ENCODE assay signal across 18 mouse cellular contexts in genomic region chr8:121229550-121229949, GRCm38 (mm10).
DNase-seq lines count a peak whose midpoint lies in the region; ATAC-seq and TF ChIP-seq lines count a peak whose summit lies in the region.
"Had no signal": no experiment of that assay in that cellular context is flagged by ENCODE, and none has a peak within 500 bp of the region (broad histone marks: within the 10 kb centered on the region; RNA-seq: fewer than 3 reads in every experiment).

No protein-coding gene starts in this region.

- no peak overlapping the region for H3K27ac ChIP-seq in kidney, postnatal 0 days
- no peak overlapping the region for H3K27ac ChIP-seq in embryonic facial prominence, embryonic 14.5 days (replicated peaks; ENCODE audit: low read depth, low read length)
- H3K27ac ChIP-seq: embryonic facial prominence, embryonic 15.5 days; hindbrain, embryonic 15.5 days; liver, embryonic 15.5 days; neural tube, embryonic 12.5 days; stomach, embryonic 15.5 days had no signal

- peak; percentile 60 for DNase-seq in embryo, embryonic 10 days (ENCODE audit: low spot score)
- DNase-seq in embryo, embryonic 10.5 days (ENCODE audit: low spot score) = no peak
- peak; percentile 34 for DNase-seq in kidney, postnatal 0 days (ENCODE audit: low spot score)
- no peak for DNase-seq in kidney, postnatal 10 days
- DNase-seq in embryonic facial prominence, embryonic 14.5 days (ENCODE audit: low spot score) = peak; percentile 48
- DNase-seq in right cerebral cortex, adult 18-20 months = no peak
- DNase-seq in thymus, postnatal 0 days (ENCODE audit: low spot score) = no peak
- DNase-seq: adrenal gland, adult 8-10 months; cerebellum, postnatal 36 days; gastrocnemius, postnatal 25 days; thymus, postnatal 25 days had no signal

- no peak overlapping the region for H3K4me3 ChIP-seq in kidney, postnatal 0 days (replicated peaks; ENCODE audit: low read depth, low read length)
- H3K4me3 ChIP-seq in E14TG2a.4 (replicated peaks; ENCODE audit: low read length) = 0 out of 2 replicates have a peak overlapping the region, but pooled peaks have one; percentile 17
- H3K4me3 ChIP-seq in embryonic facial prominence, embryonic 14.5 days (ENCODE audit: low read depth, low read length) = no peak overlapping the region
- H3K4me3 ChIP-seq: embryonic facial prominence, embryonic 15.5 days; hindbrain, embryonic 15.5 days; liver, embryonic 15.5 days; neural tube, embryonic 12.5 days; stomach, embryonic 15.5 days had no signal

- TF ChIP-seq CTCF in kidney, postnatal 0 days (IDR thresholded peaks at IDR 0.05; ENCODE audit: low read depth) = no peak
- TF ChIP-seq CTCF in E14TG2a.4 (conservative IDR thresholded peaks at IDR 0.05; ENCODE audit: low read length) = no peak

- H3K4me1 ChIP-seq in kidney, postnatal 0 days (replicated peaks; ENCODE audit: insufficient read depth, low read length) = peaks cover 12% of the 10 kb centered on the region; the same call in 1 of the 2 replicates
- peaks cover 27% of the 10 kb centered on the region for H3K4me1 ChIP-seq in E14TG2a.4 (replicated peaks; ENCODE audit: low read depth, low read length)
- H3K4me1 ChIP-seq in embryonic facial prominence, embryonic 14.5 days (ENCODE audit: control insufficient read depth, insufficient read depth, low read length) = peaks cover 9% of the 10 kb centered on the region; the same call in 1 of the 2 replicates
- H3K4me1 ChIP-seq: liver, embryonic 15.5 days; stomach, embryonic 15.5 days had no signal

- no peaks in the 10 kb centered on the region for H3K27me3 ChIP-seq in kidney, postnatal 0 days (ENCODE audit: insufficient read depth, low read length)
- peaks cover 29% of the 10 kb centered on the region for H3K27me3 ChIP-seq in E14TG2a.4 (ENCODE audit: insufficient read depth, low read length)
- H3K27me3 ChIP-seq in embryonic facial prominence, embryonic 14.5 days (replicated peaks; ENCODE audit: control insufficient read depth, insufficient read depth, low read length) = peaks cover 17% of the 10 kb centered on the region; the same call in 1 of the 2 replicates
- H3K27me3 ChIP-seq: hindbrain, embryonic 15.5 days; stomach, embryonic 15.5 days had no signal

- H3K4me2 ChIP-seq in kidney, postnatal 0 days (ENCODE audit: low read length) = no peak overlapping the region
- no peak overlapping the region for H3K4me2 ChIP-seq in embryonic facial prominence, embryonic 14.5 days (ENCODE audit: low read depth, low read length)
- H3K4me2 ChIP-seq: embryonic facial prominence, embryonic 15.5 days; hindbrain, embryonic 15.5 days; liver, embryonic 15.5 days; neural tube, embryonic 12.5 days; stomach, embryonic 15.5 days had no signal

- ATAC-seq in kidney, postnatal 0 days (replicated peaks; ENCODE audit: low FRiP score, low read depth) = no peak
- no peak for ATAC-seq in embryonic facial prominence, embryonic 14.5 days (ENCODE audit: low read depth)
- ATAC-seq: intestine, postnatal 0 days had no signal

- no peak overlapping the region for H3K9ac ChIP-seq in kidney, postnatal 0 days (ENCODE audit: low read depth, low read length)
- no peak overlapping the region for H3K9ac ChIP-seq in embryonic facial prominence, embryonic 14.5 days (ENCODE audit: low read depth, low read length)
- H3K9ac ChIP-seq: embryonic facial prominence, embryonic 15.5 days; hindbrain, embryonic 15.5 days; liver, embryonic 15.5 days; neural tube, embryonic 12.5 days; stomach, embryonic 15.5 days had no signal

- H3K36me3 ChIP-seq in kidney, postnatal 0 days (ENCODE audit: insufficient read depth, low read length) = no peaks in the 10 kb centered on the region
- H3K36me3 ChIP-seq in E14TG2a.4 (ENCODE audit: insufficient read depth, low read length) = no peaks in the 10 kb centered on the region
- no peaks in the 10 kb centered on the region for H3K36me3 ChIP-seq in embryonic facial prominence, embryonic 14.5 days (ENCODE audit: control insufficient read depth, insufficient read depth, low read length)
- H3K36me3 ChIP-seq: embryonic facial prominence, embryonic 15.5 days; hindbrain, embryonic 15.5 days; liver, embryonic 15.5 days; neural tube, embryonic 12.5 days; stomach, embryonic 15.5 days had no signal

- H3K9me3 ChIP-seq in kidney, postnatal 0 days (replicated peaks; ENCODE audit: low read length) = no peaks in the 10 kb centered on the region
- no peaks in the 10 kb centered on the region for H3K9me3 ChIP-seq in E14TG2a.4 (ENCODE audit: low read length)
- H3K9me3 ChIP-seq in embryonic facial prominence, embryonic 14.5 days (ENCODE audit: control insufficient read depth, low read length) = no peaks in the 10 kb centered on the region
- H3K9me3 ChIP-seq: embryonic facial prominence, embryonic 15.5 days; hindbrain, embryonic 15.5 days; liver, embryonic 15.5 days; neural tube, embryonic 12.5 days; stomach, embryonic 15.5 days had no signal

- 30% methylated on average over 7 of the region's 7 CpGs for WGBS in kidney, postnatal 0 days
- 21% methylated on average over 7 of the region's 7 CpGs for WGBS in embryonic facial prominence, embryonic 14.5 days

Comparison
In these comparisons a context has a peak if more than half of its experiments do, and no peak if none do; other contexts are left out.
1. DNase-seq: peak in embryo, embryonic 10 days (single experiment), kidney, postnatal 0 days (single experiment) and embryonic facial prominence, embryonic 14.5 days (single experiment); none in embryo, embryonic 10.5 days (single experiment), kidney, postnatal 10 days (single experiment), right cerebral cortex, adult 18-20 months (single experiment) and thymus, postnatal 0 days (single experiment).